Mouse (Mus musculus): Measurements from ENCODE around the gene Nim1k. TPM values are rescaled to one million over a fixed set of nuclear protein-coding genes. Genes with fewer than 3 reads are reported as not detected.

Nim1k gene
- polyA plus RNA-seq (2012; rRNA removed), result 0.88 and 1.0 TPM in 2 replicates

GRCm38 (mm10) chr13:119755681-119756471, at the start of gene Nim1k:
Gene Nim1k (minus strand): TSS chr13:119755882.
- DNase-seq, result peak; percentile 93
- H3K27ac ChIP-seq (ENCODE audit: insufficient read depth, low read depth, low read length), result peak within 1 kb of the TSS; percentile 43
- 1% methylated on average over 43 of the region's 43 CpGs for WGBS
- peaks cover 3% of the 10 kb centered on the region; the same call in 1 of the 2 replicates for H3K4me1 ChIP-seq (ENCODE audit: control insufficient read depth, insufficient read depth, low read length)
- peak within 1 kb of the TSS; percentile 51 for H3K4me3 ChIP-seq (ENCODE audit: insufficient read depth, low read depth, low read length)
- H3K27me3 ChIP-seq (replicated peaks; ENCODE audit: control insufficient read depth, insufficient read depth, low read length), result no peaks in the 10 kb centered on the region
- H3K36me3 ChIP-seq (ENCODE audit: control insufficient read depth, insufficient read depth, low read length), result no peaks in the 10 kb centered on the region
- peak; percentile 48 for TF ChIP-seq POLR2A (IDR thresholded peaks at IDR 0.05; ENCODE audit: low read depth, low read length)
- 0 out of 2 replicates have a peak, but pooled peaks have one; percentile 4 for TF ChIP-seq CTCF (conservative IDR thresholded peaks at IDR 0.05; ENCODE audit: insufficient read depth, insufficient read length, low read depth, low read length)

GRCm38 (mm10) chr13:119797656-119798055, 42.0 kb upstream of the Nim1k start:
- DNase-seq, result no peak
- no peak for TF ChIP-seq POLR2A (IDR thresholded peaks at IDR 0.05; ENCODE audit: low read depth, low read length)
- TF ChIP-seq CTCF (conservative IDR thresholded peaks at IDR 0.05; ENCODE audit: insufficient read depth, insufficient read length, low read depth, low read length), result no peak
- Histone ChIP-seq H3K27me3 (replicated peaks; ENCODE audit: control insufficient read depth, insufficient read depth, low read length) (no peaks in the 10 kb centered on the region), H3K4me1 (ENCODE audit: control insufficient read depth, insufficient read depth, low read length) (no peaks in the 10 kb centered on the region), H3K36me3 (ENCODE audit: control insufficient read depth, insufficient read depth, low read length) (no peaks in the 10 kb centered on the region), H3K4me3 (ENCODE audit: insufficient read depth, low read depth, low read length) (no peak overlapping the region), H3K27ac (ENCODE audit: insufficient read depth, low read depth, low read length) (no peak overlapping the region)
- WGBS, result 54% methylated on average over 4 of the region's 4 CpGs

DNA sequence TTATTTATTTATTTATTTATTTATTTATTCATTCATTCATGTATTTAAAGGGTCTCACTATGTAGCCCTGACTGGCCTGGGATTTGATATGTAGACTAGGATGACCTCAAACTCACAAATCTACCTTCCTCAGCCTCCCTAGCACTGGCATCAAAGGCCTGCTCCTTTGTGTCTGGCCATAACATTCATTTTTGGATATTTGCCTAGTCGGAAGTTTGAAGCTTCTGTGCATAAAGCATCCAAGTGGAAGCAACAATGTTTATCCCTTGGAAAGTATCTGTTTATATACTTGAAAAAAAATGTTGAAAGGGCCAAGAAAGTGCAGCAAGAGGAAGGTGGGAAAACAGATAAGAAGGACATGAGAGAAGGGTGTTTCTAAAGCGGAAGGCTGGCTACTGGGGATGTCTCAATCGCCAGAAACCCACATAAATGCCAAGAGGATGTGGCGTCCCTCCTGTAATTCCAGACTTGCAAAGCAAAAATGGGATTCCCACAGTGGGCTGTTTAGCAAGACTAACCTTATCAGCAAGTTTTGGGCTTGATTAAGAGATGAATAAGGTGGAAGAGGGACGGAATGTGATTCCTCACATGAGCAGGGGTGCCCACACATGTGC, 37.2 kb upstream of the Nim1k start:
- Histone ChIP-seq H3K4me1 (ENCODE audit: control insufficient read depth, insufficient read depth, low read length) (peaks cover 4% of the 10 kb centered on the region; the same call in 1 of the 2 replicates), H3K36me3 (ENCODE audit: control insufficient read depth, insufficient read depth, low read length) (no peaks in the 10 kb centered on the region), H3K27me3 (replicated peaks; ENCODE audit: control insufficient read depth, insufficient read depth, low read length) (no peaks in the 10 kb centered on the region), H3K4me3 (ENCODE audit: insufficient read depth, low read depth, low read length) (no peak overlapping the region), H3K27ac (ENCODE audit: insufficient read depth, low read depth, low read length) (no peak overlapping the region)
- WGBS, result 84% methylated on average over 5 of the region's 5 CpGs
- DNase-seq, result no peak
- TF ChIP-seq CTCF (conservative IDR thresholded peaks at IDR 0.05; ENCODE audit: insufficient read depth, insufficient read length, low read depth, low read length) (no peak), POLR2A (IDR thresholded peaks at IDR 0.05; ENCODE audit: low read depth, low read length) (no peak)

- H3K27ac ChIP-seq (ENCODE audit: insufficient read depth, low read depth, low read length), result no peak overlapping the region
- peak; percentile 23 for DNase-seq
Measured at GRCm38 (mm10) chr13:119791580-119792135, 36.0 kb upstream of the Nim1k start.

DNA sequence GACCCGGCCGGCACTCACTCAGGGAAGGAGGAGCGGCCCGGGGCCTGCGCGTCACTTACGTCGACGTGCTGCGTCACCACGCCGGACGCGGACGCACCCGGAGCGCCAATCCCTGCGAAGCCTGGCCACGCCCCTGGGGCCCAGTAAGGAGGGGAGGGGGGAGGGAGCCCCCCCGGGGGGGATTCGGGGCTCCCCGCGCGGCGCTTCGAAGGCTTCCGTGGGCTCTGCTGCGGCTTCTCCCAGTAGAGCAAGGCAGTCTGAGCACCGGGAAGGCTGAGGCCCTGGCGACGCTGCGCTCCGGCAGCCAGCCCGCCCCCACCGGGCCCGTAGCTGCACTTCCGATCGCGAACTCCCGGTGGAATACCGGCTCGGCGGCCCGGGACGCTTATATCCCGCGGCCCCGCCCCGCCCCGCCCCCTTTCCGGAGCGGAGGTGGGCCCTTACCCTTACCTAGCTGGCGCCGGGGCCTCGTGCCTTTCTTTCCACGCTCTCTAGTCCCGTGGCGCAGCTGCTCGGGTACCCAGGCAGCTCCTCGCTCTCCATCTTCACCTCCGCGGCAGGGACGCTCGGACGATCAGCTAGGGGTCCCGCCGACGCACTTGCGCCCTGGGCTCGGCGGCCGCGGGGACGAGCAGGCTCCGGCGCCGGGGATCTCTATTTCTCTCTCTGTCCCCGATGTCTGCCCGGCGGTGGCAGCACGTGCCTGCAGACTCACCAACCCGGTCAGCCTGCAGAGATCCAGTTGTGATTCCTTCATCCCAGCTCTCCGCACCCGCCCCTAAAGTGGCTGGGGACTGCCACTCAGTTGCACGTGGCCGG, 35.3 kb upstream of the Nim1k start, which contains the start of gene Zfp131:
TSS of gene Zfp131 (minus strand) at position 129 of the 819 bp plus-strand sequence.
- no peaks in the 10 kb centered on the region for H3K27me3 ChIP-seq (replicated peaks; ENCODE audit: control insufficient read depth, insufficient read depth, low read length)
- TF ChIP-seq CTCF (conservative IDR thresholded peaks at IDR 0.05; ENCODE audit: insufficient read depth, insufficient read length, low read depth, low read length) (no peak), POLR2A (IDR thresholded peaks at IDR 0.05; ENCODE audit: low read depth, low read length) (peak; percentile 29)
- H3K36me3 ChIP-seq (ENCODE audit: control insufficient read depth, insufficient read depth, low read length), result no peaks in the 10 kb centered on the region
- DNase-seq, result peak; percentile 97
- H3K4me1 ChIP-seq (ENCODE audit: control insufficient read depth, insufficient read depth, low read length), result peaks cover 4% of the 10 kb centered on the region; the same call in 1 of the 2 replicates
- H3K4me3 ChIP-seq (ENCODE audit: insufficient read depth, low read depth, low read length), result peak within 1 kb of the TSS; percentile 95
- WGBS, result under 1% methylated on average over 84 of the region's 86 CpGs
- peak within 1 kb of the TSS; percentile 98 for H3K27ac ChIP-seq (ENCODE audit: insufficient read depth, low read depth, low read length)

More at GRCm38 (mm10) chr13:119791580-119792135, 36.0 kb upstream of the Nim1k start:
- H3K27me3 ChIP-seq (replicated peaks; ENCODE audit: control insufficient read depth, insufficient read depth, low read length), result no peaks in the 10 kb centered on the region
- TF ChIP-seq POLR2A (IDR thresholded peaks at IDR 0.05; ENCODE audit: low read depth, low read length), result no peak
- no peak for TF ChIP-seq CTCF (conservative IDR thresholded peaks at IDR 0.05; ENCODE audit: insufficient read depth, insufficient read length, low read depth, low read length)
- 2% methylated on average over 18 of the region's 18 CpGs for WGBS
- H3K36me3 ChIP-seq (ENCODE audit: control insufficient read depth, insufficient read depth, low read length), result no peaks in the 10 kb centered on the region
- peaks cover 4% of the 10 kb centered on the region; the same call in 1 of the 2 replicates for H3K4me1 ChIP-seq (ENCODE audit: control insufficient read depth, insufficient read depth, low read length)
- H3K4me3 ChIP-seq (ENCODE audit: insufficient read depth, low read depth, low read length), result peak overlapping the region; percentile 95

GRCm38 (mm10) chr13:119789851-119790717, 34.4 kb upstream of the Nim1k start:
- WGBS, result under 1% methylated on average over 60 of the region's 66 CpGs
- Histone ChIP-seq H3K4me1 (ENCODE audit: control insufficient read depth, insufficient read depth, low read length) (peaks cover 4% of the 10 kb centered on the region; the same call in 1 of the 2 replicates), H3K4me3 (ENCODE audit: insufficient read depth, low read depth, low read length) (peak overlapping the region; percentile 93), H3K27ac (ENCODE audit: insufficient read depth, low read depth, low read length) (peak overlapping the region; percentile 86), H3K27me3 (replicated peaks; ENCODE audit: control insufficient read depth, insufficient read depth, low read length) (no peaks in the 10 kb centered on the region), H3K36me3 (ENCODE audit: control insufficient read depth, insufficient read depth, low read length) (no peaks in the 10 kb centered on the region)
- peak; percentile 53 for DNase-seq
- TF ChIP-seq POLR2A (IDR thresholded peaks at IDR 0.05; ENCODE audit: low read depth, low read length), result no peak
